Mouse (Mus musculus) midbrain, embryonic 14.5 days (tissue): ENCODE measurements around the gene Abhd11. TPM values are rescaled to one million over a fixed set of nuclear protein-coding genes. Genes with fewer than 3 reads are reported as not detected.
"Not testable (repeated sequence)": the region's sequence is repeated elsewhere in the genome, so short reads cannot be mapped to it uniquely, and the experiment has no call there.

Experiments used
- ATAC-seq: fragments of 200-750 bp; cut with Nextera tagmentation; 2 replicates; pipeline ENCODE4 v1.8.0; 2017; ENCODE audit warnings: moderate number of reproducible peaks, moderate library complexity; ENCODE audit not compliant: low FRiP score, low TSS enrichment
- DNase-seq: peaks from one replicate; pipeline ENCODE4 v3.0.0-alpha.2; 2015
- H3K27ac ChIP-seq: fragments of 300-500 bp; sonication (generic); replicated peaks from 2 replicates; pipeline ENCODE4 v1.5.1; 2014; ENCODE audit warnings: mild to moderate bottlenecking, low read depth, low read length, moderate library complexity
- H3K27me3 ChIP-seq: fragments of 300-500 bp; sonication (generic); 2 replicates; pipeline ENCODE4 v1.6.1; 2014; ENCODE audit warnings: low read length, control low read depth, mixed read lengths; ENCODE audit not compliant: control insufficient read depth, insufficient read depth
- H3K36me3 ChIP-seq: fragments of 300-500 bp; sonication (generic); 2 replicates; pipeline ENCODE4 v1.6.1; 2014; ENCODE audit warnings: low read length, control low read depth; ENCODE audit not compliant: control insufficient read depth, insufficient read depth
- H3K4me1 ChIP-seq: fragments of 300-500 bp; sonication (generic); 2 replicates; pipeline ENCODE4 v1.6.1; 2014; ENCODE audit warnings: mild to moderate bottlenecking, antibody characterized with exemption, low read length, control low read depth; ENCODE audit not compliant: control insufficient read depth, insufficient read depth
- H3K4me2 ChIP-seq: fragments of 300-500 bp; sonication (generic); 2 replicates; pipeline ENCODE4 v1.6.1; 2014; ENCODE audit warnings: mild to moderate bottlenecking, low read length, moderate library complexity
- H3K4me3 ChIP-seq: fragments of 300-500 bp; sonication (generic); replicated peaks from 2 replicates; pipeline ENCODE4 v1.5.1; 2014; ENCODE audit warnings: low read depth, low read length
- H3K9ac ChIP-seq: fragments of 300-500 bp; sonication (generic); replicated peaks from 2 replicates; pipeline ENCODE4 v1.6.1; 2014; ENCODE audit warnings: mild to moderate bottlenecking, low read length, moderate library complexity
- H3K9me3 ChIP-seq: fragments of 300-500 bp; sonication (generic); 2 replicates; pipeline ENCODE4 v1.6.1; 2016; ENCODE audit warnings: low read length, control low read depth, mixed read lengths; ENCODE audit not compliant: control insufficient read depth
- WGBS: fragments of 180-500 bp; shearing (Covaris S2); extraction: QIAGEN DNeasy Blood & Tissue Kit; methylation state at CpG from one replicate; pipeline ENCODE4 v1.1.7; 2014; 5-methylcytosine and 5-hydroxymethylcytosine counted together
- polyA plus RNA-seq: library from polyadenylated mRNA; unstranded; fragments of >200 nt; fragmentation: Nextera tagmentation; extraction: Ambion mirVana; gene quantifications from 2 replicates; pipeline ENCODE4 v1.2.1, GENCODE M21; 2014

The Abhd11 gene
- polyA plus RNA-seq: 58.0 and 81.5 TPM in 2 replicates

DNA sequence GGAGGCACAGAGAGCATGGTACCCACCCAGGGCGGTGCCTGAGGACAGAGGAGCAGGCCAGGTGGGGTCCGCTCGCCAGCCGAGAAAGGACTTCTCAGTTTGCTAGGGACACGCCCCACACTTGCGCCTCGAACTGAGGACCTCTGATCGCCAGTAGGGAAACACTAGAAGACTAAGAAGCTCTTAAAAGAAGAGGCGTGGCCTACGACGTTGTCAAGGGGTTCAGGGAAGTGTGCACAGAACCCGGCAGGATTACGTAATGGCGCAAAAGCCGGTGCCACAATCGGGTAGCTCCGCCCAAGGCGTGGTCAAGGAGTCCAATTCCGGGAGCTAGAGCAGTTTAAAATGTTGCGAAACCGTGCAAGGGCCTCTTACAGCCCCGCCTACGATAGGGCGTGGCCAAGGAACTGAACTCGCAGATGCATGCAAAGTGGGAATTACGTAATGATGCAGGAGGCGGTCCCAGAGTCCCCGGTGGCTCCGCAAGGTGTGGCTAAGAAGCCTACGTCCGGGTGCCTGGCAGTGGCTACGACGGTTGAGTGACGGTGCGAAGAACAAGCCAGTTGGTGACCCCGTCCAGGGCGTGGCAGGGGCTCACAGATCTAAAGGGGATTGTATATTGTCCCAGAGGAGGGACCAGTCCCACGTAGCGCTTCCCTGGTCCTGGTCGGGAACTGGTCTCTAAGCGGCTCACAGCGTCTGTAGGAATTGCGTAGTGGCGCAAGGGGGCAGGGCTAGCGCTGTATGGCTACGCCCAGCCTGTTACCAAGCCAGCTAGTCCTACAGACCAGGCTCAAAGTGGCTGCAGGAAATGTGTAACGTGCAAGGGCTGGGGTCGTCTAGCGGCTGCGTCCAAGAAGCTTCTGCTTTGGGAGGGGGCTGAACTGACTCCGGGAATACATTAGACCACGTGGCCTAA, at the start of gene Abhd11:
Gene Abhd11, plus strand, starts transcription at position 482 of the 919 bp plus-strand sequence.
- Histone ChIP-seq H3K36me3 (no peaks in the 10 kb centered on the region), H3K9me3 (no peaks in the 10 kb centered on the region), H3K4me3 (peak within 1 kb of the TSS; percentile 58), H3K4me2 (peak within 1 kb of the TSS; percentile 71), H3K27ac (peak within 1 kb of the TSS; percentile 96), H3K27me3 (no peaks in the 10 kb centered on the region), H3K9ac (peak within 1 kb of the TSS; percentile 67), H3K4me1 (peaks cover 14% of the 10 kb centered on the region)
- WGBS: under 1% methylated on average over 52 of the region's 52 CpGs
- ATAC-seq (peak; percentile 91), DNase-seq (peak; percentile 100)

DNA sequence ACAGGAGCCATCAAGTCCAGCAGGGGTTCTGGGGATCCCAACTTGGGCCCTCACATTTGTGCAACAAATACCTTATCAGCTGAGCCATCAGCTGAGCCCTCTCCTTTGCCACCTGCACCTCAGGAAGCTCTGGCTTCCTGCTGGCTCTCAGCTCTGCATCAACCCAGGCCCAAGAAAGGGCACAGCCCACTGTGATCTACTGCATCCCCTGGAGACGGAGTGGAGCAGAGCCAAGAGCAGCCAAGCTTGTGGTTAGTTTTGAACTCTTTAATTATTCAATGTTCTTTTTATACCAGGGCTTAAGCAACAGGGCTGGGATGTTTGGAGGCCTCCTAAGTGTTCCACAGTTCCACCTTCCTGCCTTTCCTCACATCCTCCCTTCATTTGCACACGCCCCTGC, 48.5 kb upstream of the Abhd11 start:
- no peaks in the 10 kb centered on the region for H3K27me3 ChIP-seq
- H3K36me3 ChIP-seq: no peaks in the 10 kb centered on the region
- H3K9ac ChIP-seq: no peak overlapping the region
- WGBS: 68% methylated on average over 2 of the region's 2 CpGs
- H3K4me1 ChIP-seq: no peaks in the 10 kb centered on the region
- H3K27ac ChIP-seq: no peak overlapping the region
- no peaks in the 10 kb centered on the region for H3K9me3 ChIP-seq
- no peak overlapping the region for H3K4me2 ChIP-seq
- DNase-seq (no peak), ATAC-seq (no peak)
- no peak overlapping the region for H3K4me3 ChIP-seq

- no peaks in the 10 kb centered on the region for H3K36me3 ChIP-seq
- no peaks in the 10 kb centered on the region for H3K27me3 ChIP-seq
- no peak overlapping the region for H3K4me2 ChIP-seq
- H3K27ac ChIP-seq: no peak overlapping the region
- H3K9me3 ChIP-seq: no peaks in the 10 kb centered on the region
- DNase-seq: no peak
- ATAC-seq: no peak
- H3K4me1 ChIP-seq: peaks cover 6% of the 10 kb centered on the region; the same call in 1 of the 2 replicates
- H3K4me3 ChIP-seq: no peak overlapping the region
- no peak overlapping the region for H3K9ac ChIP-seq
- 95% methylated on average over 2 of the region's 2 CpGs for WGBS
Observed at GRCm38 (mm10) chr5:134961519-134961918, 47.4 kb upstream of the Abhd11 start.

- Histone ChIP-seq H3K4me2 (no peak overlapping the region), H3K4me1 (peaks cover 6% of the 10 kb centered on the region; the same call in 1 of the 2 replicates), H3K9ac (no peak overlapping the region), H3K9me3 (no peaks in the 10 kb centered on the region), H3K27me3 (no peaks in the 10 kb centered on the region), H3K4me3 (no peak overlapping the region), H3K36me3 (no peaks in the 10 kb centered on the region), H3K27ac (no peak overlapping the region)
- ATAC-seq (no peak), DNase-seq (no peak)
- 43% methylated on average over 5 of the region's 5 CpGs for WGBS
Observed at GRCm38 (mm10) chr5:134963546-134963945, 45.4 kb upstream of the Abhd11 start.

DNA sequence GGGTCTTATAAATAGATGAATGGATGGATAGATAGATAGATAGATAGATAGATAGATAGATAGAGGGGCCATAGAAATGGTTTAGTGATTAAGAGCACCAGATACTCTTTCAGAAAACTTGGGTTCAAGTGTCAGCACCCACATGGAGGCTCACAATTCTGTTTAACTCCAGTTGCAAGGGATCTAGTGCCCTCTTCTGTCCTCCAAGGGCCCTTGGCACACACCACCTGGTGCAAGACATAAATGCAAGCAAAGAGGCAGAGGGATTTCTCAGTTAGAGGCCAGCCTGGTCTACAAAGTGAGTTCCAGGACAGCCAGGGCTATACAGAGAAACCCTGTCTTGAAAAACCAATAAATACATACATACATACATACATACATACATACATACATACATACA, 44.3 kb upstream of the Abhd11 start:
- H3K36me3 ChIP-seq, ATAC-seq, H3K27me3 ChIP-seq, H3K9me3 ChIP-seq, DNase-seq, H3K9ac ChIP-seq, H3K27ac ChIP-seq, H3K4me2 ChIP-seq, H3K4me1 ChIP-seq, H3K4me3 ChIP-seq: not testable (repeated sequence)

- Histone ChIP-seq H3K9ac (no peak overlapping the region), H3K4me2 (peak overlapping the region; percentile 42), H3K27ac (no peak overlapping the region), H3K27me3 (no peaks in the 10 kb centered on the region), H3K4me3 (peak overlapping the region; percentile 10; the same call in 1 of the 2 replicates), H3K9me3 (no peaks in the 10 kb centered on the region), H3K4me1 (peaks cover 6% of the 10 kb centered on the region; the same call in 1 of the 2 replicates), H3K36me3 (no peaks in the 10 kb centered on the region)
- 4% methylated on average over 10 of the region's 10 CpGs for WGBS
- ATAC-seq (no peak), DNase-seq (peak; percentile 90)
Observed at GRCm38 (mm10) chr5:134965473-134965851, 43.5 kb upstream of the Abhd11 start.

GRCm38 (mm10) chr5:134965852-134966821, 42.8 kb upstream of the Abhd11 start:
- Histone ChIP-seq H3K27ac (no peak overlapping the region), H3K4me2 (peak overlapping the region; percentile 42), H3K9ac (no peak overlapping the region), H3K36me3 (no peaks in the 10 kb centered on the region), H3K4me3 (peak overlapping the region; percentile 10; the same call in 1 of the 2 replicates), H3K9me3 (no peaks in the 10 kb centered on the region), H3K27me3 (no peaks in the 10 kb centered on the region), H3K4me1 (peaks cover 6% of the 10 kb centered on the region; the same call in 1 of the 2 replicates)
- ATAC-seq (no peak), DNase-seq (peak; percentile 67)
- WGBS: 5% methylated on average over 33 of the region's 33 CpGs

DNA sequence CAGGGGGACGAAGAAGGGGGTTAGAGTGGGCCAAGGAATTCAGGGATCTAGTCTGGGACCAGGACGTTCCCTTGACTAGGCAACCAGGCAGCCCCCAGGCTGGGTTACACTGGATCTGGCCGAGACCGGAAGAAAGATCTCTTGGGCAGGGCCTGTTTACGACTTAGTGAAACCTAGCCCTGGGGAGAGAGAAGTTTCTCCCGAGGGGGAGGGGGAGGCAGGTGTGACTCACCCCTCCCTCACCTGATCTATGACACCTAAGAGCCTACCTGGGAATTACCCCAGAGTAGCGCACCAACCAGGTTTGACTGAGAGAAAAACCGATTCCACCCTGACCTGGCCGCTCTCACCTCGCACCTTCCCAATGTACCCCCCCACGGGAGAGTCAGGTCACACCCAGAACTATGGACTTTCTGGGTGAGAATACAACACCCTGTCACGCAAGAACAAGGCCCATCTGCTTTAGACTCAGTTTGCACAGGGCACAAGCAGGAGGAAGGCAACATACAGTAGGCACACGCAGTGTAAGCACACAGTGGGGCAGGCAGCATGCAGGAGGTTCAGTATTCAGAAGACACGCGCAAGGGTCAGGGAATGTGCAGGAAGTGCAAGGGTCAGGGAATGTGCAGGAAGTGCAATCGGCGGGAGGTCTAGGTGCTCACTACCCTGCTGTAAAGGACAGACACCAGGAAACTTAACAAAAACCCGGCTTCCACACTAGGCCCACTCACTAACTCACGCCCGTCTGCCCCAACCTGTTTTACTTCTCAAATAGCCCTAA, 41.6 kb upstream of the Abhd11 start:
- Histone ChIP-seq H3K4me3 (no peak overlapping the region), H3K9ac (no peak overlapping the region), H3K4me2 (no peak overlapping the region), H3K4me1 (peaks cover 6% of the 10 kb centered on the region; the same call in 1 of the 2 replicates), H3K9me3 (no peaks in the 10 kb centered on the region), H3K27me3 (no peaks in the 10 kb centered on the region), H3K36me3 (no peaks in the 10 kb centered on the region), H3K27ac (no peak overlapping the region)
- 82% methylated on average over 20 of the region's 20 CpGs for WGBS
- ATAC-seq: no peak
- no peak for DNase-seq
